Mouse (Mus musculus) gastrocnemius, adult 2 months (tissue): ENCODE data around the gene Tmem150a. TPM values are rescaled to one million over a fixed set of nuclear protein-coding genes. Genes with fewer than 3 reads are reported as not detected.

Source experiments
- DNase-seq: peaks from one replicate; pipeline ENCODE4 v3.0.0; 2022
- H3K27ac ChIP-seq: fragments of 200-600 bp; 2 replicates; pipeline ENCODE4 v1.8.1; 2022; ENCODE audit warnings: mild to moderate bottlenecking
- H3K4me3 ChIP-seq: fragments of 200-600 bp; 2 replicates; pipeline ENCODE4 v1.8.1; 2022; ENCODE audit warnings: mild to moderate bottlenecking, moderate library complexity
- CTCF ChIP-seq: fragments of 200-600 bp; IDR thresholded peaks from 2 replicates; pipeline ENCODE4 v1.8.1; 2022; ENCODE audit warnings: antibody characterized with exemption, mild to moderate bottlenecking, moderate library complexity
- intact Hi-C: fragments of 180-260 bp; cut with DNase I; formaldehyde crosslinking; loops from one replicate; pipeline ENCODE4 v1.15.1; 2025
- total RNA-seq, 2 experiments: library from RNA; stranded (reverse); gene quantifications; 2 replicates each; pipeline ENCODE4 v1.2.3; 2021

Gene Tmem150a
- total RNA-seq, 2 experiments from 2014 or later, result 21.0 to 24.2 TPM

GRCm38 (mm10) chr6:72390795-72391521, 35.7 kb downstream of the Tmem150a start:
- intact Hi-C loops, result loop anchor here (5.0 kb wide), 1 partner anchor 109 kb away; no protein-coding TSS in a partner anchor
- TF ChIP-seq CTCF, result no peak
- peak; percentile 48 for DNase-seq
- Histone ChIP-seq H3K27ac (peak overlapping the region; percentile 98), H3K4me3 (peak overlapping the region; percentile 70)

GRCm38 (mm10) chr6:72392341-72392740, 37.1 kb downstream of the Tmem150a start:
- DNase-seq, result no peak
- no peak overlapping the region for H3K27ac ChIP-seq
- H3K4me3 ChIP-seq, result no peak overlapping the region
- no peak for TF ChIP-seq CTCF
- intact Hi-C loops, result loop anchor here (5.0 kb wide), 1 partner anchor 110 kb away; no protein-coding TSS in a partner anchor

- Histone ChIP-seq H3K27ac (no peak overlapping the region), H3K4me3 (no peak overlapping the region)
- intact Hi-C loops, result no loop called here
- DNase-seq, result no peak
- no peak for TF ChIP-seq CTCF
Observed at GRCm38 (mm10) chr6:72396837-72397251, 41.6 kb downstream of the Tmem150a start.

GRCm38 (mm10) chr6:72399967-72400366, 44.7 kb downstream of the Tmem150a start:
- intact Hi-C loops, result loop anchor here (10.0 kb wide), 1 partner anchor 215 kb away; no protein-coding TSS in a partner anchor
- no peak for DNase-seq
- Histone ChIP-seq H3K27ac (no peak overlapping the region), H3K4me3 (no peak overlapping the region)
- TF ChIP-seq CTCF, result no peak

GRCm38 (mm10) chr6:72401875-72402274, 46.6 kb downstream of the Tmem150a start:
- H3K4me3 ChIP-seq, result no peak overlapping the region
- DNase-seq, result peak; percentile 81
- intact Hi-C loops, result loop anchor here (2.0 to 10.0 kb wide), 2 partner anchors 39 to 217 kb away; no protein-coding TSS in a partner anchor
- peak; percentile 93 for TF ChIP-seq CTCF
- H3K27ac ChIP-seq, result no peak overlapping the region

GRCm38 (mm10) chr6:72405356-72405755, 50.1 kb downstream of the Tmem150a start:
- Histone ChIP-seq H3K27ac (no peak overlapping the region), H3K4me3 (no peak overlapping the region)
- intact Hi-C loops, result loop anchor here (5.0 to 10.0 kb wide), 2 partner anchors 123 to 221 kb away; no protein-coding TSS in a partner anchor
- DNase-seq, result no peak
- no peak for TF ChIP-seq CTCF

GRCm38 (mm10) chr6:72407119-72407518, 51.9 kb downstream of the Tmem150a start:
- H3K4me3 ChIP-seq, result no peak overlapping the region
- peak; percentile 85 for DNase-seq
- intact Hi-C loops, result loop anchor here (5.0 to 10.0 kb wide), 2 partner anchors 125 to 222 kb away; no protein-coding TSS in a partner anchor
- TF ChIP-seq CTCF, result peak; percentile 87
- H3K27ac ChIP-seq, result no peak overlapping the region

Other genes starting within 250 kb of the Tmem150a start
- gene Atoh8, start 119.9 kb upstream of the Tmem150a start, total RNA-seq, result 1 to 10 TPM; 3.3 to 9.2 TPM
- not detected for gene Sftpb, start 50.8 kb upstream of the Tmem150a start, total RNA-seq
- 10 to 100 TPM; 16.4 to 18.4 TPM for gene Usp39, start 10.3 kb upstream of the Tmem150a start, total RNA-seq
- gene 0610030E20Rik, start 8.1 kb upstream of the Tmem150a start, total RNA-seq, result 10 to 100 TPM; 10.1 to 11.7 TPM
- gene Rnf181, start 11.5 kb downstream of the Tmem150a start, total RNA-seq, result 10 to 100 TPM; 24.9 to 26.6 TPM
- gene Vamp5, start 25.0 kb downstream of the Tmem150a start, total RNA-seq, result 100 to 1,000 TPM in 1 of 2 experiments, 10 to 100 TPM in 1; 97.5 to 102 TPM
- gene Vamp8, start 35.3 kb downstream of the Tmem150a start, total RNA-seq, result 10 to 100 TPM; 50.4 to 58.0 TPM
- gene Ggcx, start 58.9 kb downstream of the Tmem150a start, total RNA-seq, result 10 to 100 TPM; 12.2 to 17.3 TPM
- 100 to 1,000 TPM; 130 to 164 TPM for gene Mat2a, start 84.1 kb downstream of the Tmem150a start, total RNA-seq
- under 1 TPM; 0.59 to 0.99 TPM for gene Sh2d6, start 166.3 kb downstream of the Tmem150a start, total RNA-seq
- gene Capg, start 188.9 kb downstream of the Tmem150a start, total RNA-seq, result 1 to 10 TPM; 6.8 to 9.7 TPM
- gene Elmod3, start 243.0 kb downstream of the Tmem150a start, total RNA-seq, result 1 to 10 TPM; 7.7 to 9.8 TPM
- 10 to 100 TPM; 56.1 to 98.6 TPM for gene Retsat, start 243.0 kb downstream of the Tmem150a start, total RNA-seq